Mouse (Mus musculus) embryonic stem cell, embryonic (primary cell): ENCODE measurements around the gene Trp53tg5.

Experiments used
- CTCF ChIA-PET, 4 experiments: fragments of 300-600 bp in 2 of 4; fragments of 350-600 bp in 2 of 4; sonication (Branson Sonifier 250); formaldehyde crosslinking; loops; one replicate each; lab custom pipeline; 2022; ENCODE audit warnings: inconsistent platforms in 2 of 4; lab: Charles Lee
- POLR2A ChIA-PET, 4 experiments: fragments of 300-600 bp in 2 of 4; fragments of 350-600 bp in 2 of 4; sonication (Branson Sonifier 250); formaldehyde crosslinking; loops; one replicate each; lab custom pipeline; 2022; ENCODE audit warnings: antibody characterized with exemption in 4 of 4, inconsistent platforms in 1 of 4; lab: Charles Lee

Gene Trp53tg5

GRCm38 (mm10) chr2:164435216-164436090 lies 38.1 kb downstream of the Trp53tg5 start:
- POLR2A ChIA-PET = interaction anchor here in 3 of 4 experiments (0.8 to 36.5 kb wide), 8 partner anchors 6 to 21 kb away, joined by 3 to 985 read pairs (median 74); partner anchors contain the start of genes Gm20458 (in 2 of the 3), Sdc4 (in 2 of the 3) and Sys1 (in 2 of the 3)

GRCm38 (mm10) chr2:164434681-164435080 lies 38.8 kb downstream of the Trp53tg5 start:
- ChIA-PET POLR2A (interaction anchor here in 3 of 4 experiments (0.9 to 36.5 kb wide), 8 partner anchors 7 to 106 kb away, joined by 3 to 985 read pairs (median 142); partner anchors contain the start of genes Sdc4 (in 3 of the 3), Gm20458 (in 2 of the 3) and Sys1 (in 2 of the 3)), CTCF (interaction anchor here in 3 of 4 experiments (0.7 to 2.2 kb wide), 6 partner anchors 9 to 47 kb away, joined by 3 to 11 read pairs (median 4); no protein-coding TSS in a partner anchor)

More at GRCm38 (mm10) chr2:164435216-164436090, 38.1 kb downstream of the Trp53tg5 start:
- CTCF ChIA-PET = interaction anchor here in 2 of 4 experiments (0.8 to 1.6 kb wide), 4 partner anchors 10 to 96 kb away, joined by 3 to 5 read pairs (median 4); no protein-coding TSS in a partner anchor

GRCm38 (mm10) chr2:164433278-164433895 lies 40.1 kb downstream of the Trp53tg5 start:
- ChIA-PET CTCF (interaction anchor here in 2 of 4 experiments (0.6 to 2.2 kb wide), 7 partner anchors 8 to 37 kb away, joined by 3 to 11 read pairs (median 4); partner anchors contain the start of gene Sdc4 (in 1 of the 2)), POLR2A (interaction anchor here (0.7 to 36.5 kb wide), 18 partner anchors 8 to 404 kb away, joined by 3 to 985 read pairs (median 8); partner anchors contain the start of genes Sdc4 (in 3 of the 4), Sys1 (in 3 of the 4) and Gm20458 (in 2 of the 4))

GRCm38 (mm10) chr2:164432541-164433191 lies 40.9 kb downstream of the Trp53tg5 start:
- POLR2A ChIA-PET = interaction anchor here (0.7 to 36.5 kb wide), 17 partner anchors 8 to 90 kb away, joined by 3 to 985 read pairs (median 9); partner anchors contain the start of genes Sdc4 (in 3 of the 4), Sys1 (in 3 of the 4) and Gm20458 (in 2 of the 4)
- CTCF ChIA-PET = interaction anchor here in 2 of 4 experiments (0.9 to 2.2 kb wide), 4 partner anchors 11 to 38 kb away, joined by 3 to 11 read pairs (median 4); partner anchors contain the start of gene Sdc4 (in 1 of the 2)

GRCm38 (mm10) chr2:164431676-164432465 lies 41.7 kb downstream of the Trp53tg5 start:
- ChIA-PET POLR2A (interaction anchor here in 3 of 4 experiments (1.4 to 36.5 kb wide), 9 partner anchors 7 to 392 kb away, joined by 3 to 985 read pairs (median 140); partner anchors contain the start of genes Sdc4 (in 3 of the 3), Sys1 (in 3 of the 3), Gm20458 (in 2 of the 3) and Pigt (in 1 of the 3)), CTCF (interaction anchor here in 1 of 4 experiments (1.5 kb wide), 1 partner anchor 39 kb away, joined by 4 read pairs; no protein-coding TSS in a partner anchor)

- ChIA-PET CTCF (interaction anchor here (0.5 to 1.8 kb wide), 19 partner anchors 11 to 970 kb away, joined by 3 to 11 read pairs (median 4); partner anchors contain the start of genes Rbpjl (in 1 of the 4), Sdc4 (in 1 of the 4), Sys1 (in 1 of the 4) and Wfdc10 (in 1 of the 4)), POLR2A (interaction anchor here (0.7 to 36.5 kb wide), 16 partner anchors 6 to 393 kb away, joined by 3 to 985 read pairs (median 4); partner anchors contain the start of genes Sdc4 (in 3 of the 4), Gm20458 (in 2 of the 4), Sys1 (in 2 of the 4) and Acot8 (in 1 of the 4))
Measured at GRCm38 (mm10) chr2:164430697-164431096, 42.8 kb downstream of the Trp53tg5 start.

GRCm38 (mm10) chr2:164429881-164430615 lies 43.5 kb downstream of the Trp53tg5 start:
- CTCF ChIA-PET = interaction anchor here (0.5 to 1.8 kb wide), 25 partner anchors 11 to 1156 kb away, joined by 3 to 11 read pairs (median 4); partner anchors contain the start of genes Sys1 (in 2 of the 4), Gm20458 (in 1 of the 4), Rbpjl (in 1 of the 4) and Sdc4 (in 1 of the 4)
- POLR2A ChIA-PET = interaction anchor here (0.7 to 36.5 kb wide), 23 partner anchors 6 to 393 kb away, joined by 3 to 985 read pairs (median 4); partner anchors contain the start of genes Sdc4 (in 3 of the 4), Gm20458 (in 2 of the 4), Sys1 (in 2 of the 4) and Acot8 (in 1 of the 4)

GRCm38 (mm10) chr2:164428451-164428850 lies 45.1 kb downstream of the Trp53tg5 start:
- ChIA-PET CTCF (interaction anchor here in 3 of 4 experiments (0.5 to 1.9 kb wide), 9 partner anchors 9 to 327 kb away, joined by 3 to 9 read pairs (median 4); partner anchors contain the start of gene Gm20458 (in 1 of the 3)), POLR2A (interaction anchor here (0.6 to 36.5 kb wide), 9 partner anchors 4 to 69 kb away, joined by 3 to 985 read pairs (median 140); partner anchors contain the start of genes Sdc4 (in 3 of the 4), Gm20458 (in 2 of the 4), Sys1 (in 2 of the 4) and Pigt (in 1 of the 4))

GRCm38 (mm10) chr2:164426952-164427351 lies 46.6 kb downstream of the Trp53tg5 start:
- ChIA-PET POLR2A (interaction anchor here (0.6 to 36.5 kb wide), 15 partner anchors 3 to 430 kb away, joined by 3 to 985 read pairs (median 5); partner anchors contain the start of genes Sdc4 (in 4 of the 4), Gm20458 (in 2 of the 4), Sys1 (in 2 of the 4) and Zswim1 (in 1 of the 4)), CTCF (interaction anchor here (0.6 to 1.9 kb wide), 9 partner anchors 10 to 34 kb away, joined by 3 to 9 read pairs (median 5); partner anchors contain the start of gene Gm20458 (in 1 of the 4))

- ChIA-PET POLR2A (interaction anchor here (0.6 to 36.5 kb wide), 17 partner anchors 2 to 687 kb away, joined by 3 to 985 read pairs (median 5); partner anchors contain the start of genes Gm20458 (in 3 of the 4), Sdc4 (in 3 of the 4), Sys1 (in 2 of the 4) and Zswim1 (in 1 of the 4)), CTCF (interaction anchor here (0.5 to 1.6 kb wide), 16 partner anchors 8 to 998 kb away, joined by 3 to 9 read pairs (median 4); no protein-coding TSS in a partner anchor)
Measured at GRCm38 (mm10) chr2:164426121-164426520, 47.4 kb downstream of the Trp53tg5 start.

GRCm38 (mm10) chr2:164425401-164425800 lies 48.1 kb downstream of the Trp53tg5 start:
- ChIA-PET POLR2A (interaction anchor here in 3 of 4 experiments (0.6 to 36.5 kb wide), 15 partner anchors 1 to 398 kb away, joined by 3 to 985 read pairs (median 5); partner anchors contain the start of genes Sdc4 (in 3 of the 3), Gm20458 (in 2 of the 3), Sys1 (in 1 of the 3) and Zswim1 (in 1 of the 3)), CTCF (interaction anchor here (0.5 to 1.6 kb wide), 10 partner anchors 8 to 997 kb away, joined by 3 to 9 read pairs (median 4); no protein-coding TSS in a partner anchor)

GRCm38 (mm10) chr2:164424406-164424805 lies 49.1 kb downstream of the Trp53tg5 start:
- ChIA-PET CTCF (interaction anchor here (0.6 to 1.5 kb wide), 13 partner anchors 10 to 506 kb away, joined by 3 to 5 read pairs (median 3); partner anchors contain the start of gene Gm20458 (in 1 of the 4)), POLR2A (interaction anchor here in 3 of 4 experiments (0.6 to 25.2 kb wide), 12 partner anchors 9 to 619 kb away, joined by 3 to 985 read pairs (median 5); partner anchors contain the start of genes Sdc4 (in 3 of the 3), Gm20458 (in 1 of the 3) and Sys1 (in 1 of the 3))

GRCm38 (mm10) chr2:164423464-164423863 lies 50.1 kb downstream of the Trp53tg5 start:
- ChIA-PET CTCF (interaction anchor here in 2 of 4 experiments (0.7 to 1.5 kb wide), 7 partner anchors 10 to 169 kb away, joined by 3 to 5 read pairs (median 4); partner anchors contain the start of gene Gm20458 (in 1 of the 2)), POLR2A (interaction anchor here in 3 of 4 experiments (0.8 to 25.2 kb wide), 11 partner anchors 10 to 126 kb away, joined by 3 to 985 read pairs (median 5); partner anchors contain the start of genes Sdc4 (in 3 of the 3), Gm20458 (in 1 of the 3) and Sys1 (in 1 of the 3))
